Mouse (Mus musculus) gastrocnemius, adult 18-20 months (tissue): ENCODE measurements around the gene Smim7. TPM values are rescaled to one million over a fixed set of nuclear protein-coding genes. Genes with fewer than 3 reads are reported as not detected.

Source experiments
- DNase-seq: peaks from one replicate; pipeline ENCODE4 v3.0.0; 2021; ENCODE audit warnings: low spot score
- microRNA-seq: library from miRNA; unstranded; fragments of <30 nt; microRNA quantifications from one replicate; pipeline ENCODE4 v1.2.0, GENCODE M21; 2021
- total RNA-seq, 2 experiments: library from RNA; stranded (reverse); gene quantifications; 2 replicates each; pipeline ENCODE4 v1.2.3; 2021

Gene Smim7
- total RNA-seq, 2 experiments from 2014 or later = 61.8 to 61.9 TPM

GRCm38 (mm10) chr8:72547802-72548643 lies 22.9 kb downstream of the Smim7 start, which contains the start of gene Med26:
TSS of gene Med26 (minus strand) at chr8:72548270.
- peak; percentile 98 for DNase-seq

- DNase-seq = no peak
Observed at GRCm38 (mm10) chr8:72547122-72547801, 23.6 kb downstream of the Smim7 start.

- DNase-seq = no peak
Observed at GRCm38 (mm10) chr8:72539234-72539633, 31.7 kb downstream of the Smim7 start.

- DNase-seq = no peak
Observed at GRCm38 (mm10) chr8:72534888-72535287, 36.0 kb downstream of the Smim7 start.

- no peak for DNase-seq
Observed at GRCm38 (mm10) chr8:72532103-72532502, 38.8 kb downstream of the Smim7 start.

- no peak for DNase-seq
Observed at GRCm38 (mm10) chr8:72521888-72522287, 49.0 kb downstream of the Smim7 start.

- DNase-seq = no peak
Observed at GRCm38 (mm10) chr8:72517421-72517988, 53.4 kb downstream of the Smim7 start.

Small RNA genes lying within 50 kb of the gene (microRNA-seq; reads per million reads assigned to microRNA genes)
- gene Gm28019 = not detected

Other genes with a start within 250 kb of the Smim7 start
- 10 to 100 TPM; 21.9 to 22.5 TPM for gene Eps15l1, start 149.6 kb downstream of the Smim7 start, total RNA-seq
- 1 to 10 TPM; 3.5 to 4.7 TPM for gene Calr3, start 127.2 kb downstream of the Smim7 start, total RNA-seq
- gene 1700030K09Rik, start 127.2 kb downstream of the Smim7 start, total RNA-seq = 1 to 10 TPM; 3.5 to 4.2 TPM
- gene Cherp, start 95.9 kb downstream of the Smim7 start, total RNA-seq = 10 to 100 TPM; 21.2 to 22.6 TPM
- 10 to 100 TPM; 48.0 to 51.1 TPM for gene Slc35e1, start 78.5 kb downstream of the Smim7 start, total RNA-seq
- 10 to 100 TPM in 1 of 2 experiments, 1 to 10 TPM in 1; 7.4 to 15.8 TPM for gene Med26, start 22.8 kb downstream of the Smim7 start, total RNA-seq
- 1,000 to 10,000 TPM; 1,126 to 1,216 TPM for gene Tmem38a, start 967 bp upstream of the Smim7 start, total RNA-seq
- gene Nwd1, start 75.6 kb upstream of the Smim7 start, total RNA-seq = under 1 TPM; 0.97 to 0.98 TPM
- 10 to 100 TPM; 31.5 to 34.4 TPM for gene Sin3b, start 152.2 kb upstream of the Smim7 start, total RNA-seq
- 1 to 10 TPM; 1.3 to 1.4 TPM for gene F2rl3, start 190.8 kb upstream of the Smim7 start, total RNA-seq